Mouse (Mus musculus) thymus, postnatal 10 days (tissue): ENCODE results near the gene Slc2a1.
A peak's percentile ranks its signal among the peaks of the same experiment; 100 is the strongest.

Experiments used
- DNase-seq, 2 experiments: peaks; one replicate each; pipeline ENCODE4 v3.0.0; 2021; ENCODE audit warnings: low spot score in 2 of 2

The Slc2a1 gene

DNA sequence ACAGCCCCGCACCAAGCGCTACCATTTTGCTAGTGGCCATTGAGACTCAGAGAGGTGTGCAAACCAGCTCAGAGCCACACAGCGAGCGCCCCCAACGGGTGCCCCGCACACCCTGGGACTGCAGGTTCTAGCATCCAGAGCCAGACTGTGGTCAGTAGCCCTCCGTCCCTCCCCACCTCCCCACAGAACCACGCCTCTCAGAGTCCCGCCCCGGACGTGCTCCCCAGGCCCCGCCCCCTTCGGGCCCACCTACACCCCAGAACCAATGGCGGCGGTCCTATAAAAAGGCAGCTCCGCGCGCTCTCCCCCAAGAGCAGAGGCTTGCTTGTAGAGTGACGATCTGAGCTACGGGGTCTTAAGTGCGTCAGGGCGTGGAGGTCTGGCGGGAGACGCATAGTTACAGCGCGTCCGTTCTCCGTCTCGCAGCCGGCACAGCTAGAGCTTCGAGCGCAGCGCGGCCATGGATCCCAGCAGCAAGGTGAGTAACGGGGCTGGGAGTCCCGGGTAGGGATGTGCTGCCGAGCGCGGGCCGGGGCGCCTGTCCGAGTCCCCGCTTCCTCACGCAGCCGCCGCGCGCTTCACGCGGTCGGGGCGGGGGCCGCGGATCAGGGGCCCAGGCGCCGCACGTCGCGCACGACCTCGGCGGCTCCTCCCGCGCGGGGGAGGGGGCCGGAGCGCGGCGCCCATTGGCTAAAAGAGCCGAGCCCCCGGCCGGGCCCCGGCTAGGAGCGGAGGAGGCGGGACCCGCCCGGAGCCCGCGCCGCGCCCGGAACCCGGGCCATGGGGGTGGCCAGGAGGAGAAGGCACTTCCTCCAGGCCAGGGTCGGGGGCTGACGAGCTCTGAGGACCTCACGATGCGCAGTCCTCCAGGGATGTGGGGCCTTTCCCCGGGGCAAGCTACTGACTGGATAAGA lies at the start of gene Slc2a1:
TSS of gene Slc2a1 (plus strand) at position 217 of the 914 bp plus-strand sequence.
- DNase-seq: peak; percentile 88 to 92

DNA sequence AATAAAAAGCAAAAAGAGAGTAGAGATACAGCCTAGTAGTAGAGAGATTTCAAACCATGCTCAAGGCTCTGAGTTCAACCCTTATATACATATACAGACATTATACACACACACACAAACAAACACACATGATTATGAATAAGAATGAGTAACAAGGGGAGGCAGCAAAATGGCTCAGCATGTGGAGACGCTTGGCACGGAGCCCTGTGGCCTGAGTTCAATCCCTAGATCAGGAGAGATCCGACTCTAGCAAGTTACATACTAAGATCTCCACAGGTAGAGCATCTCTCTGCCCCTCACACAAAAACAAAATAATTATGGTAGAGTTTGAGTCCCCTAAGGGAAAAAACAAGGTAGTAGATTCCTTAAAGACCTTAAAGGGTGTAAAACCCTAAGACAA lies 41.7 kb upstream of the Slc2a1 start:
- DNase-seq: no peak

DNA sequence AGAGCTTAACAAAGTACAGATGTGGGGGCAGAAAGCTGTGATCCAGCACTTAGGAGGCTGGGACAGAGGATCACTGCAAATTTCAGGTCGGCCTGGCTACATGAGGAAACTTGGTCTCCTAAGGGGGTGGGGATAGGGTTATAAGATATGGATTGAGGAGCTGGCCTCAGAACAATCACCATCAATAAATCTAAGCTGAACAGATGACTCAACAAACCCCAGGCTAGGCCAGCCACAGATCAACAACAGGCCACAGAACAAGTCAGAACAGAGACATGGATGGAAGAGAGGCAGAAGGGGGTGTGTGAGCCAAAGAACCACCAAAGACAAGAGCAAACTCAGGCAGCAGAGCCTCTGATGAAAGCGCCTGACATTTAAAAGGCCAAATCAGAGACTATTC lies 41.3 kb upstream of the Slc2a1 start:
- DNase-seq: no peak

DNA sequence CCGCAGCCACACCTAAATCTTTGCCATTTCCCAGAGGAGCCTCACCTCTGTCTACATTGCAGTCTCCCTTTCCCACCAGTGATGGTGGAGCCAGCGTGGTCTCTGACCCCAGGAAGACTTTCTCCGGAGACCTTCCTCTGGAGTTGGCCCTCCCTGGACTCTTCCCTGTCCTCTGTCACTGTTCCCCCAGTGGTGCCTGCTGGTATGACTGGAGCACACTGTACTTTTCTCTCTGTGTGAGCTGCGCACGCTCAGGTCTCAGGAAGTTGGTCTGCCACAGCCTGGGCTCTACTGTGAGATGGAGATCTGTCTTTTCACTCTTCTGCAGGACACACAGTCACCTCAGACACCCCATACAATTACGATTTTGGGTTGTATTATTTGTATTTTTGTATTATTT lies 39.6 kb upstream of the Slc2a1 start:
- peak in 1 of 2 experiments; percentile 5 for DNase-seq

DNA sequence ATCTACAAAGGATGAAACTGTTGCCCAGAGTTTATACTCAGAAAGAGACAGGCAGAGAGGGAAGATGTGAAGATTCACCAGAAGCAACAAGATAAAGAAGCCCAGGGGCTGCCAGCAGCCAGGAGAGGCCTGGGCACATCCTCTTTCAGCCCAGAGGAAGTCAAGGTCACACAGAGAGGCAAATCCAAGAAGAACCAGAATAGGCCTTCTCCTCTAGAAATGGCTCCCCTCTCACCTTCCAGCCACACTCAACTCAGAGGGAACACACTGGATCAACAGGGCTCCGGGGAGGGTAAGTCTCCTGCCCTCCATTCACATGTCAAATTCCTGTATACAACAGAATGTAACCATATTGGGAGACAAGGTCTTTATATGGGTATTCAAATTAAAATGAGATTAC lies 38.3 kb upstream of the Slc2a1 start:
- DNase-seq: no peak

DNA sequence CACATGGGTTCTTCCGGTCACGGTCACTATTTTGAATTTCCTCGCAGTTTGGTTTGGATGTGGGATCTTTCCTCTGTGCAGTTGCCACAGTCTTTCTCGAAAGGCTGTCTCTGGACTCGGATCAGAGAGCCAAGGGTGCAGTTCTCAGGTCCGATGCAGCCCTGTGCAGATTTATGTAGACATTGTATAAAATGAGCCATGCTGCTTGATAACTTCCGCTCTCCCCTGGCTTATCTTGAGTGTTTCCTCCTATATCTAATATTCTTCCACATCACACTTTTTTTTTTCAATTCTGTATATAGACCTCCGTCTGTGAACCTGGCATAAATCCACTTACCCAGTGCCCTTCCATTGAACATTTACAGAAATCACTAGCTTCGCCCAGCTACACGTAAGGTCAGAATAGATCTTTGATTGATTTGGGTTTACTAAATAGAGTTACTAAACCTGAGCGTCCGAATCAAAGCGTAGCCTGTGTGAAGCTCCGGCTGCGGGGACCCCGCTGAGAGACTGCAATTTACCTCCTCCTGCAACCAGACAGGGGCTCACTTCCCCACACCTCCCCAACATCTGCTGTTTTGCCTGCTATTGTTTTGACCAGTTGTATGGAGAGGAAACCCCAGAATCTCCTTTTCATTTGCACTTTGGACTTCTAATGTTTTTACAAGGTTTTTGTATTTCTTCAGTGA lies 37.4 kb upstream of the Slc2a1 start:
- DNase-seq: no peak

DNA sequence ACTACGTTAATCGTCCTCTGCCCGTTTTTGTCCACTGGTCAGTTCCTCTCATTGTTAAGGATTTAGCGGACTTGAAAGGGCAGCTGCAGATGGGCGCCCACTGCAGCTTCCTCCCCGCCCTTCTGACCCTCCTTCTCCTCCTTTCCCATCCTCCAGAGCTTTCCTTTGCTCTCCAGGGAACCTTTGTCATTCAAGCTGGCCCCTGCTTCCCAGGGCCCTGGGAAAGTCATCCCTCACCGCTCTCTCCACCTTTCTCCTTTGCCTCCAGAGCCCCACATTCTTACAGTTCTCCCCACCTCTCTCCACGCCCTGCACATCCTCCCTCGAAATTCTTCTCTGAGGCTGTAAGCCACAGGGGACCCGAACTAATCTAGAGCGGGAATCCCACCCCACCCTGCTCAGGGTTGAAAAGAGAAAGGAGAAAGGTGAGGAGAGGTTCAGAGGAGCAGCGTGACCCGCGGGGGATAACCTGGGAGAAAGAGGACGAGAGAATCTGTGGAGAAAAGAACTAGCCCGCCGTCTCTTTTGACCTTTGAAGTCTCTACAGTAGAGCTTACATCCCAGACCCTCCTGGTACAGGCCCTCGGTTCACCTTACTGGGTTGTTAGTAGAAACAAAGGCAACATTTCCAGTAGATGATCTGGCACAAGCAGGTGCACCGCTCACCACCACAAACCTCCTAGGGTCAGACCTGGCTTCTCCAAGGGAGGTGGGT lies 36.7 kb upstream of the Slc2a1 start:
- no peak for DNase-seq

DNA sequence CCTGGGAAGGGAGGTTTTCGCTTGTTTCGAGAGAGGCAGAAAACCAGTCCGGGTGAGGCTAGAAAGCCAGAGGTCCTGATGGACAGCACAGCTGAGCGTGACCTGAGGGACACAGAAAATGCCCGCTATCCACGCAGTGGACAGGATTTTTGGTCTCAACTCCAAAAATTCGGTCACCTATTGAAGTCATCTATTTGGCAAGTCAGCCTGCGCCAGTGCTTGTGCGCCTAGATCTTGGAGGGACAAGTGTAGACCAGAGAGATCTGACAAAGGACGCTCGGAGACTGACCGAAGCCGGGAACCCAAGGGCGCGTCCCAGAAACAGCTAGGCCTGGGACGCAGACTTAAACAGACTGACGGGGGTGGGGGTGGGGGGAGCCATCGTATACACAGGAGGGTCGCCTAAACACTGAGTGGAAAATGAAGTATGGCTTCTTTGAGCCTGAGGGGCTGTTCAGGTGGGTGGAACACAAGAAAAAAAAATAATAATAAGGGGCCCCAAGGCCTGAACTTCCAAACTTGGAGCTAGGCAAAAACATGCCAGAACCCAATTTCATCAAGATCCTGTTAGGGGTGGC lies 36.1 kb upstream of the Slc2a1 start:
- DNase-seq: no peak

DNA sequence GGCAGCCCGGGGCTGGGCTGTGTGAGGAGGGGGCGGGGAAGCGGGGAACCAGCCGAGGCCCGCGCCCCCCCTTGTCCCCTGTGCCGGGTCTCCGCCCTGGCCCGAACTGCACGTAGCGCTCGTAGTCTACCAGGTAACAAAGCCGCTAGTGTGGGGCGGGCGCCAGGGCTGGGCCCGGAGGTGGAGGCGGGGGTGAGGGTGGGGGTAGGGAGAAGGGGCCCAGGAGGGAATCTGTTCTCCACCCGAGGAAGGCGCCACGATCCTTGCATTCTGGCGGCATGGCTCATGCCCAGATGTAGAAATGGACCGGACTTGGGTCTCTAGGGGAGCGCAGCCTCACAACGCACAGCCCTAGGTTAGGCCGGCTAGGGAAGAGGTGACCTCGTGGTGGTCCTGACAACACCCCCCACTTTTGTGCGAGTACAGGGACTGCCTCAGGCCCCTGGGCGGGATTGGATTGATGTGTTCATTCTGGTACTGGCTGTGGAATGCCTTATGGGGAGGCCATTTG lies 35.5 kb upstream of the Slc2a1 start:
- no peak for DNase-seq

DNA sequence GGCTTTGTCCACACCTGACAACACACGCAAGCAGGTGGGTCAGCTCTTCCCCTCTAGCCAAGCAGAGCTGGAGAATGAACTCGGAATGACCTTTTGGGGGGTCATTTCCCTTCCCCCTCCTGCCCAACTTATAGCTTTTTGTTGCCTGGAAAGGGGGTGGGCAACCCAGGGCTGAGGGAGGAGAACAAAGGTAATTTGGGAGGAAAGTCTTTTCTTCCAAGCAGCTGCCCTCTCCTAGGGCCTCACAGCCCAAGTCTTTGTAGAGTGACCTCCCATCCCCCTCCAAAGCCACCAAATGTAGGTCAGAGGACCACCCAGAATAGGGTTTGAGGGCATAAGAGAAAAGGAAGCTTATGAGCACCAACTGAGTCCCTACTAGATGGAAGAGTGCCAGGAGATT lies 34.9 kb upstream of the Slc2a1 start:
- DNase-seq: no peak

DNA sequence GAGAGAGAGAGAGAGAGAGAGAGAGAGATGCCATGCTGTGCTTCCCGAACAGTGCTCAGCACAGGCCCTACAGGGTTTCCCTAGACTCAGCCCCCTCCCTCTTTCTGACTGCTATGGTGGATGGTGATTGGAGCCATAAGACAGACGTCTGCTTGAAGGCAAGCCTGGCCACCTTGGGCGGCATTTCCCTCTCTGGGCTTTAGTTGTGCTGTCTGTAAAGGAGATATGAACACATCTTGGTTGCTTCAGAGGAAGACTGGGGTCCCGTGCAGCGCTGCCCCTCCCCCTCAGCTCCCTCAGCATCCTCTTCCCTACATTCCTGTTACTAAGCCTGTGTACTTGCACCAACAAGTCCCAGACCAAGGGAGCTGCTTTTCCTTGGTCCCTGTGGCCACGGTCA lies 33.9 kb upstream of the Slc2a1 start:
- no peak for DNase-seq

DNA sequence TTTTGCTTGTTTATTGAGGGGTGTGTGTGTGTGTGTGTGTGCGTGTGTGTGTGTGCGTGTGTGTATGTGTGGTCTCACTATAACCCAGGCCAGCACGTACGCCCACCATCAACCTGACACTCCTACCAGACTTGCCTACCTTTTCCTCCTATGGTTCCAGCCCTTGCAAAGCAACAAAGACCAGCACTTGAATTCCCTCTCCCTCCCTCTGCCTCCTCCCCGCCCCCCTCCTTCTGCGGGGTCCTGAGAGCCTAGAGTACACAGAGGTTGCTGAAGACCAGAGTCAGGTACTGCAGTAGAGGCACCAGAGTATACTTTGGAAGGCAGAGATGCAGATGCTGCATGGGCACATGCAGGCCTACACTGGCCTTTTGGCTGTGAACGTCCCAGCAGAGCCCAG lies 33.2 kb upstream of the Slc2a1 start:
- no peak for DNase-seq

DNA sequence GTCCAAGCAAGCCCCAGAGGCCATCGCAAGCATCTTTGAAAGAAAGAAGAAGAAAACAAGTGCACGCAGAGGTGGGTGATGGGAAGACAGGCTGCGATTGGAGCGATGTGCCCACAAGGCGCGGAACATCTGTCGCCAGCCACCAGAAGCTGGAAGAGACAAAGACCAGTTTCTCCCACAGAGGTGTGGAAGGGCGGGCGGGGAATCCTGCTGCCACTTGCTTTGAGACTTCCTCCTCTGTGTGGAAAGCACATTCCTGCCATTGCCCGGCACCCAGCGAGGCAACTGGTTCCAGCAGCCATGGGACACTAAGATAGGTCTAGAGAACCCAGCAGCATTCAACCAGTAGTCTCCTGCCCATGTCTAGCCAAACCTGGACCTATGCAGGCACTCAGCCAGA lies 32.2 kb upstream of the Slc2a1 start:
- no peak for DNase-seq

DNA sequence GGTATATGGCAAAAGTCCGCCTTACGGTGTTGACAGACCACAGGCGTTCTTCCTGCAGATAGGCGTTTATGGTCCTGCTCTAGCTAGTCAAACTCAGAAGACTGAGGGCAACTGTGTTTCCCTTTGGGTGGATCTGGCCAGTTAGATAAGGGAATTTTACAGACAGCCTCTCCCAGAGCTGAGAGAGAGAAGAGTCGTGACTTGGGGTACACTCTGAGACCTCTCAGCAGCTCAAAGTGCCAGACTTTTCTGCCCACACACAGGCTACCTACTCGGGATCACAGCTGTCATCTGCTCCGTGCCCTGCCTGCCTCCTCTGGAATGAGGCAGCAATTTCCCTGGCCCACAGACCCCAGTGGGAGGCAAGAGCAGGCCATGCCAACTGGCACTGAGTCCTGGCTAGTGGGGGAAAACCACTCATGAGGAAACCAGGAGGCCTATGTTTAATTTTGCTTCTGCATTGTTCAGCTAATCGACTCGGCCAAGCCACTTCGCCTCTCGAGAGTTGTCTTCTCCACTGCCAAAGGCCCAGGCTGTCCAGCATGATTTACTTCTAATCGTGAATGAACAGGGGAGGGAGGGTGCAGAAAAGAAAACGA lies 31.3 kb upstream of the Slc2a1 start:
- no peak for DNase-seq

DNA sequence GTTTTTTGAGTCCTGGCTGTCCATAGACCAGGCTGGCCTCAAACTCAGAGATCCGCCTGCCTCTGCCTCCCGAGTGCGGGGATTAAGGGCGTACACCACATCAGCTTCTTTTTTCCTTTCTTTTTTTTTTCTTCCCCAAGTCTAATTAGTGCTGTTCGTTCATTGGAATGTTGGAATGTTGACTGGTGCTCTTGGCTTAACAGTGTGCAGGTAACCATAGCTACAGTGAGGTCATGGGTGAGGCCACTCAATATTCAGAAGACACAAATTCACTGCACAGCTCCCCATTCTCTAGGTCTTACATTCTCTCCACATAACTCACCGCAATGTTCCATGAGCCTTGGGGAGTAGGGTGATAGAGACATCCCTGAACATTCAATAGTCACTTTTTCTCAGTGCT lies 28.6 kb upstream of the Slc2a1 start:
- DNase-seq: no peak

DNA sequence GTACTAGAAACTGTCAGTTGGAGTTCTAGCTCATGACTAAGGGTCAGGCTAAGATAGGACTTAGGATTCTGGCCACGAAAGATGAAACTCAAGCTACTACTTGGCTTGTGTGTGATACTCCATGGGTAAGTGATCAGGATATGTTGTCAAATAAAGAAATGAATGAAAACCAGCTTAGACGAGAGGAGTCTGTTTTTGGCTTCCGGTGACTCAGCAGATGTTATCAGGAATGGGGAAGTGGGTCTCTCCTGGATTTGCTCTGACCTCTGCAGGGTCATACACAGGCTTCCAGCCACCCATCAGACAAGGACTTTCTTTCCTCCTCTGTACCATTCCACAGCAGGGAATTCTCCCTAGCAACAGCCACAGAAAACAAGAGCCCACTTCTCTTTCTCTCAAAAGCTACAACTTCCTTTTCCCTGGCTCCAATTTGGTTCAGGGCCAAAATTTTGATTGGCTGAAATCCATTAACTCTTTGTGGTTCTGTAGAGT lies 25.7 kb upstream of the Slc2a1 start:
- no peak for DNase-seq

DNA sequence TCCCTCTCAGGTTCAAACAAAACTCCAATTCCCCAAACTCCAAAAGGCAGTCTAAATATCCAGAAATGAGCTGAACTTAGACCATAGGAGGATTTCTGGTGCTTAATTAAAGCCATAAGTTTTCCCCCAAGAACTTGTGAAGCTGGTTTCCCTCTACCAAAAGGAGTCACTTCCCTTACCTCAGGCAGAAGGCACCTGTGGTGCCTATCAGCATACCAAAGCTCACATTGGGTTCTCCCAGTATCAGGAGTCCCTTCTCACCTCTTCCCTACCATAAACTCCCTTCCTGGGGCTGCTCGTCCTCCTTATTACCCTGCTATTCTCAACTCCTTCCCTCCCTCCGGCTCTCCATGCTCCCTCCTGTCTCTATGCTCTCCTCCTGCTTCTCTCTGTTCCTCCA lies 20.1 kb upstream of the Slc2a1 start:
- DNase-seq: no peak

DNA sequence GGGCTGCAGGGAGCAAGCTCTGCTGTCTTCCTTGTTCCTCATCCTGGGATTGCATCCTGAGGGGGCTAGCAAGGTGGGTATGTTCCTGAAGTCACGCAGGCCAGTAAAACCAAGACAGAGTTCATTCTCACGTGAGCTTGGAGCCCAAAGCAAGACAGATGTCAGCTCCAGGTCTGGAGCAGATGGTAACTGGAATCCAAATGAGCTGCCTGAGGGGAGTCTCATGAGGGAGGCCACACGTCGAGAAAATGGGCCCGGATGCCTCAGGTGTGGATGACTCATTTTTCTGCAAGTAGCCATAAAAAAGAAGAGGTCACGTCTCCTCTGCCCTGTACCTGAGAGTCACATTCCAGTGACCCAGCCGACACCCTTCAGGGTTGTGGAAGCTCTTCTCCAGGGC lies 14.6 kb upstream of the Slc2a1 start:
- no peak for DNase-seq

DNA sequence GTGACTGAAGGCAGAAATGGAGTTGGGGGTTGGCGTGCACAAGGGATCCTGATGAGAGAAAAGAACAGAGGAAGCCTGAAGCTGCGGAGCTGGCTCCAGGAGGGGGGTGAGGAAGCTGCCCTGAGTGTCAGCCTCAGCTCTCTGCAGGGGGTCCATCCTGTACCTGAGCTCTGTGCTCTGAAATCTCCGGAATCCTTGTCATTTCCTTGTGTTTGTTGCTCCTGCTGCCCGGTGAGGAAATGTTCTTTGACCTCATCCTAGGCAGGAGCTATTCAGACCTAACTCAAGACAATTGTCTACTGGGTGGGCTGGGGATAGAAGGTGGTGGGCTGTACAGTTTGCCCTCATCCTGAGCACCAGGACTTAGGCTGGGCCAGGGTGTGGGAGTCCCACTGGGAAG lies 13.5 kb upstream of the Slc2a1 start:
- no peak for DNase-seq

DNA sequence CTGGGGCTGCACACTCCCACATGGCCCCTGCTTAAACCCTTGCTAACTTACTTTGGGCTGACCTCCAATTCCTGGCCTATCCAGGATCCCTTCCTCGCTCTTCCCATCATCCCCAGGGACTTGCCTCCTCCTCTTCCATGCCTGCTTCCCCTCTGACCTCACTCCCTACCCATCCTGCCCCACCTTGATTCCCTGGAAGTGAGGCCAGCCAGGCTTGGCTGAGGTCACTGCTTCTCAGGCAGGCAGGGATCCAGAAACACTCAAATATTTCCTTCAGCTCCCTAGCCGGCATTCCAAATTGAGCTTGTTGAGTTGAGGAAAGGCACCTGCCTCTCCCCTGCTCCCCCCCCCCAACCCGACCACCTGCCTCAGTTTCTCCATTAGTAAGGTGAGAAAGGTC lies 12.1 kb upstream of the Slc2a1 start:
- DNase-seq: no peak

DNA sequence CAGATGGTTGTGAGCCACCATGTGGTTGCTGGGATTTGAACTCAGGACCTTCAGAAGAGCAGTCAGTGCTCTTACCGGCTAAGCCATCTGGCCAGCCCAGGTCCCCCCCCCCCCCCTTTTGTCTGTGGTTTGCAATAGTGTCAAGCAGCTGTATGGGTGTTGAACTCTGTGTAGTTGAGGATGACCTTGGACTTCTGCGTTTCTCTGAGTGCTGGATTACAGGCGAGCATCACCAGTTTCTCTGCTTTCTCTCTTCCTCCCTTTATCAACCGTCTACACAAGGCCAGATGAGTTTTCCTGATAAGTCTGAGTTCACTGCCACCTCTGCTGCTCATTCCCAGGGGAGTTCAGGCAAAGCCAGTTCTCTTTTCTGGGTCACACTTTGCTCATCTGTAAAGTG lies 11.1 kb upstream of the Slc2a1 start:
- no peak for DNase-seq
